Mouse (Mus musculus) G1E-ER4 (cell line): ENCODE measurements around the gene Aff3. TPM values are rescaled to one million over a fixed set of nuclear protein-coding genes. Genes with fewer than 3 reads are reported as not detected.

Experiments
- GATA1 ChIP-seq: IDR thresholded peaks from one replicate; pipeline ENCODE4 v1.8.0; 2012; ENCODE audit warnings: low read length, inconsistent platforms
- polyA plus RNA-seq: library from polyadenylated mRNA; stranded (reverse); fragments of >175 nt; gene quantifications from 2 replicates; pipeline ENCODE4 v1.2.3, GENCODE M21; 2012

The Aff3 gene
- polyA plus RNA-seq, 1 experiment, result 9.7 TPM

GRCm38 (mm10) chr1:38357933-38358796, 306.6 kb downstream of the Aff3 start:
- no peak for TF ChIP-seq GATA1

- no peak for TF ChIP-seq GATA1
Measured at GRCm38 (mm10) chr1:38354585-38354984, 310.2 kb downstream of the Aff3 start.

- no peak for TF ChIP-seq GATA1
Measured at GRCm38 (mm10) chr1:38347346-38347745, 317.4 kb downstream of the Aff3 start.

GRCm38 (mm10) chr1:38334206-38334605, 330.5 kb downstream of the Aff3 start:
- no peak for TF ChIP-seq GATA1

GRCm38 (mm10) chr1:38332919-38333318, 331.8 kb downstream of the Aff3 start:
- TF ChIP-seq GATA1, result no peak

GRCm38 (mm10) chr1:38324206-38324605, 340.5 kb downstream of the Aff3 start:
- no peak for TF ChIP-seq GATA1

GRCm38 (mm10) chr1:38321861-38322260, 342.9 kb downstream of the Aff3 start:
- TF ChIP-seq GATA1, result no peak

GRCm38 (mm10) chr1:38320971-38321305, 343.8 kb downstream of the Aff3 start:
- peak; percentile 21 for TF ChIP-seq GATA1

GRCm38 (mm10) chr1:38320126-38320970, 344.4 kb downstream of the Aff3 start:
- no peak for TF ChIP-seq GATA1

- no peak for TF ChIP-seq GATA1
Measured at GRCm38 (mm10) chr1:38318614-38319013, 346.1 kb downstream of the Aff3 start.

- no peak for TF ChIP-seq GATA1
Measured at GRCm38 (mm10) chr1:38315992-38316391, 348.8 kb downstream of the Aff3 start.

- no peak for TF ChIP-seq GATA1
Measured at GRCm38 (mm10) chr1:38310496-38310895, 354.3 kb downstream of the Aff3 start.

- no peak for TF ChIP-seq GATA1
Measured at GRCm38 (mm10) chr1:38310076-38310475, 354.7 kb downstream of the Aff3 start.

GRCm38 (mm10) chr1:38309341-38309740, 355.4 kb downstream of the Aff3 start:
- TF ChIP-seq GATA1, result no peak

GRCm38 (mm10) chr1:38308705-38308996, 356.1 kb downstream of the Aff3 start:
- TF ChIP-seq GATA1, result no peak

GRCm38 (mm10) chr1:38307821-38308704, 356.7 kb downstream of the Aff3 start:
- no peak for TF ChIP-seq GATA1
